Comparison of ENCODE assay signal across 8 mouse cellular contexts in the genomic region with DNA sequence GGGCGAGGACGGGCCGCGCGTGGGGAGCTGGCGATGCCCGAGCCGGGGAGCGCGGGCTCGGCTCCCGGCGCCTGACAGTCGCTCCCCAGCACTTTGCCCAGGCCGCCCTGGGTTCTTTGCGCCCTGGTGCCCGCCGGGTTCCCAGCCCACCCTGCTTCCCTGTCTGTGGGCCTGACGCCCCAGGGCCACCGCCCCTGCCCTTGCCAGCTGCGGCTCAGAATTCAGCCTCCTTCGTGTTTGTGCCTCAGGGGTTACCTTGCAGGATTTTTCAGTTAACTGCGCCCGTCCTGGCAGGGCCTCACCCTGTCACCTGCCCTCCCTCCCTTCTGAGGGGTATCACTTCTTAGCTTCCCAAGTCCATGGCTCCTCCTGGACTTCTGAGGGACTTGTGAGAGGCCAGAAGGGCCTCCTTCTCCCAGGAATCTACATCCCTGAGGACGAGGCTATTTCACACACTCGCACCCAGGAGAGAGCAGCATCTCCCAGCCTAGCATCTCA. TPM values are rescaled to one million over a fixed set of nuclear protein-coding genes. Genes with fewer than 3 reads are reported as not detected.
DNase-seq lines count a peak whose midpoint lies in the region; ATAC-seq and TF ChIP-seq lines count a peak whose summit lies in the region.

No protein-coding gene starts in this region.

- 7% methylated on average over 26 of the region's 26 CpGs for WGBS in cerebellum, adult 2 months
- WGBS in limb, embryonic 13.5 days, result 1% methylated on average over 24 of the region's 26 CpGs
- 2% methylated on average over 20 of the region's 26 CpGs for WGBS in stomach, embryonic 14.5 days

- H3K27ac ChIP-seq in cerebellum, adult 2 months (ENCODE audit: insufficient read depth, low read length), result no peak overlapping the region
- no peak overlapping the region for H3K27ac ChIP-seq in limb, embryonic 13.5 days
- no peak overlapping the region for H3K27ac ChIP-seq in stomach, embryonic 14.5 days (ENCODE audit: low read length)

- ATAC-seq in megakaryocyte, adult 5-6 weeks (ENCODE audit: poor library complexity, severe bottlenecking), result no peak
- no peak for ATAC-seq in limb, embryonic 13.5 days (ENCODE audit: low FRiP score, low read depth)
- ATAC-seq in stomach, embryonic 14.5 days (ENCODE audit: insufficient number of reproducible peaks, insufficient read depth, low FRiP score, low read depth), result no peak
- no peak for ATAC-seq in activated CD4-positive, CD25-positive, alpha-beta regulatory T cell, adult 4 months

- no peak for TF ChIP-seq POLR2A in cerebellum, adult 2 months (IDR thresholded peaks at IDR 0.05; ENCODE audit: borderline replicate concordance, insufficient read depth, low read length)

- no peak for TF ChIP-seq CTCF in cerebellum, adult 2 months (IDR thresholded peaks at IDR 0.05; ENCODE audit: borderline replicate concordance, insufficient read depth, low read depth, low read length)

- no peaks in the 10 kb centered on the region for H3K9me3 ChIP-seq in megakaryocyte, embryonic 14.5 days
- no peaks in the 10 kb centered on the region for H3K9me3 ChIP-seq in limb, embryonic 13.5 days
- H3K9me3 ChIP-seq in stomach, embryonic 14.5 days (ENCODE audit: control insufficient read depth, low read depth, low read length), result no peaks in the 10 kb centered on the region

- 0 out of 2 replicates have a peak, but pooled peaks cover 3% of the 10 kb centered on the region for H3K4me1 ChIP-seq in cerebellum, adult 2 months (ENCODE audit: control insufficient read depth, insufficient read depth, low read length)
- H3K4me1 ChIP-seq in megakaryocyte, embryonic 14.5 days, result peaks cover 63% of the 10 kb centered on the region
- peaks cover 19% of the 10 kb centered on the region for H3K4me1 ChIP-seq in limb, embryonic 13.5 days
- 0 out of 2 replicates have a peak, but pooled peaks cover 9% of the 10 kb centered on the region for H3K4me1 ChIP-seq in stomach, embryonic 14.5 days (ENCODE audit: control insufficient read depth, insufficient read depth, low read length)

- peaks cover 19% of the 10 kb centered on the region for H3K36me3 ChIP-seq in megakaryocyte, embryonic 14.5 days (replicated peaks; ENCODE audit: low read length)
- H3K36me3 ChIP-seq in limb, embryonic 13.5 days, result peaks cover 18% of the 10 kb centered on the region
- peaks cover 7% of the 10 kb centered on the region for H3K36me3 ChIP-seq in stomach, embryonic 14.5 days (ENCODE audit: control insufficient read depth, insufficient read depth, low read length)

- peak overlapping the region; percentile 69 for H3K9ac ChIP-seq in limb, embryonic 13.5 days
- H3K9ac ChIP-seq in stomach, embryonic 14.5 days (replicated peaks; ENCODE audit: low read depth, low read length), result no peak overlapping the region; the same call in 1 of the 2 replicates

- H3K4me2 ChIP-seq in limb, embryonic 13.5 days (replicated peaks), result peak overlapping the region; percentile 100
- H3K4me2 ChIP-seq in stomach, embryonic 14.5 days (replicated peaks; ENCODE audit: low read depth, low read length), result peak overlapping the region; percentile 100

- H3K27me3 ChIP-seq in cerebellum, adult 2 months (ENCODE audit: control insufficient read depth, insufficient read depth, low read length), result peaks cover 3% of the 10 kb centered on the region; the same call in 1 of the 2 replicates
- peaks cover 56% of the 10 kb centered on the region for H3K27me3 ChIP-seq in megakaryocyte, embryonic 14.5 days (replicated peaks)
- peaks cover 92% of the 10 kb centered on the region for H3K27me3 ChIP-seq in limb, embryonic 13.5 days
- H3K27me3 ChIP-seq in stomach, embryonic 14.5 days (ENCODE audit: control insufficient read depth, insufficient read depth, low read length), result peaks cover 28% of the 10 kb centered on the region

- peak overlapping the region; percentile 70 for H3K4me3 ChIP-seq in cerebellum, adult 2 months (replicated peaks; ENCODE audit: insufficient read depth, low read depth, low read length)
- H3K4me3 ChIP-seq in megakaryocyte, embryonic 14.5 days (replicated peaks), result peak overlapping the region; percentile 85
- H3K4me3 ChIP-seq in limb, embryonic 13.5 days, result peak overlapping the region; percentile 65
- H3K4me3 ChIP-seq in stomach, embryonic 14.5 days (ENCODE audit: low read depth, low read length), result peak overlapping the region; percentile 49

- DNase-seq in cerebellum, adult 2 months, result peak in 1 of 2 experiments; percentile 44
- no peak for DNase-seq in cerebellum, adult 9-10 months
- no peak for DNase-seq in embryo, embryonic 11 days

RNA-seq across cellular contexts. Expression of gene Chd5, which starts 0.9 kb away (rescaled TPM):
- 20.9 and 25.9 TPM in 2 replicates for polyA plus RNA-seq in cerebellum, adult 2 months (2012; rRNA removed)
- 1.7 and 4.2 TPM in 2 replicates for polyA plus RNA-seq in megakaryocyte, embryonic 14.5 days (2012; ENCODE audit: insufficient read depth, low replicate concordance)
- not detected in 2 replicates for total RNA-seq in megakaryocyte, adult 5-6 weeks (2015)
- 0.07 and 0.16 TPM in 2 replicates for total RNA-seq in megakaryocyte, adult 5-6 weeks (2017)
- polyA plus RNA-seq in limb, embryonic 13.5 days (2015; fragmentation: Nextera tagmentation; extraction: Ambion mirVana), result 0.34 and 0.40 TPM in 2 replicates
- polyA plus RNA-seq in stomach, embryonic 14.5 days (2014; fragmentation: Nextera tagmentation; extraction: Ambion mirVana), result 0.39 and 0.81 TPM in 2 replicates
- polyA plus RNA-seq in activated CD4-positive, CD25-positive, alpha-beta regulatory T cell, adult 4 months (2017; shearing (Covaris generic)), result under 1 TPM in 1 of 2 experiments, not detected in 1; 0.19 TPM

RNA-seq across cellular contexts. Expression of gene Rpl22, which starts 13.8 kb away (rescaled TPM):
- polyA plus RNA-seq in cerebellum, adult 2 months (2012; rRNA removed), result 162 and 187 TPM in 2 replicates
- polyA plus RNA-seq in megakaryocyte, embryonic 14.5 days (2012; ENCODE audit: insufficient read depth, low replicate concordance), result 2.6 and 82.5 TPM in 2 replicates
- total RNA-seq in megakaryocyte, adult 5-6 weeks (2015), result 968 and 1,019 TPM in 2 replicates
- 2,015 and 2,172 TPM in 2 replicates for total RNA-seq in megakaryocyte, adult 5-6 weeks (2017)
- 371 and 395 TPM in 2 replicates for polyA plus RNA-seq in limb, embryonic 13.5 days (2015; fragmentation: Nextera tagmentation; extraction: Ambion mirVana)
- polyA plus RNA-seq in stomach, embryonic 14.5 days (2014; fragmentation: Nextera tagmentation; extraction: Ambion mirVana), result 483 and 497 TPM in 2 replicates
- polyA plus RNA-seq in activated CD4-positive, CD25-positive, alpha-beta regulatory T cell, adult 4 months (2017; shearing (Covaris generic)), result 1,000 to 10,000 TPM; 1,059 to 1,071 TPM

RNA-seq across cellular contexts. Expression of gene Rnf207, which starts 20.5 kb away (rescaled TPM):
- polyA plus RNA-seq in cerebellum, adult 2 months (2012; rRNA removed), result 7.2 and 11.8 TPM in 2 replicates
- polyA plus RNA-seq in megakaryocyte, embryonic 14.5 days (2012; ENCODE audit: insufficient read depth, low replicate concordance), result 1.8 and 3.8 TPM in 2 replicates
- not detected in 2 replicates for total RNA-seq in megakaryocyte, adult 5-6 weeks (2015)
- not detected in 2 replicates for total RNA-seq in megakaryocyte, adult 5-6 weeks (2017)
- 0.32 and 0.34 TPM in 2 replicates for polyA plus RNA-seq in limb, embryonic 13.5 days (2015; fragmentation: Nextera tagmentation; extraction: Ambion mirVana)
- 1.00 and 1.1 TPM in 2 replicates for polyA plus RNA-seq in stomach, embryonic 14.5 days (2014; fragmentation: Nextera tagmentation; extraction: Ambion mirVana)
- polyA plus RNA-seq in activated CD4-positive, CD25-positive, alpha-beta regulatory T cell, adult 4 months (2017; shearing (Covaris generic)), result not detected

RNA-seq across cellular contexts. Expression of gene Icmt, which starts 42.3 kb away (rescaled TPM):
- 160 and 188 TPM in 2 replicates for polyA plus RNA-seq in cerebellum, adult 2 months (2012; rRNA removed)
- polyA plus RNA-seq in megakaryocyte, embryonic 14.5 days (2012; ENCODE audit: insufficient read depth, low replicate concordance), result 5.8 and 20.7 TPM in 2 replicates
- total RNA-seq in megakaryocyte, adult 5-6 weeks (2015), result 8.7 and 9.3 TPM in 2 replicates
- 9.7 and 11.9 TPM in 2 replicates for total RNA-seq in megakaryocyte, adult 5-6 weeks (2017)
- polyA plus RNA-seq in limb, embryonic 13.5 days (2015; fragmentation: Nextera tagmentation; extraction: Ambion mirVana), result 21.8 and 27.0 TPM in 2 replicates
- polyA plus RNA-seq in stomach, embryonic 14.5 days (2014; fragmentation: Nextera tagmentation; extraction: Ambion mirVana), result 20.2 and 22.6 TPM in 2 replicates
- polyA plus RNA-seq in activated CD4-positive, CD25-positive, alpha-beta regulatory T cell, adult 4 months (2017; shearing (Covaris generic)), result 1 to 10 TPM; 7.2 to 7.7 TPM

RNA-seq across cellular contexts. Expression of gene Hes3, which starts 47.9 kb away (rescaled TPM):
- 55.1 and 62.7 TPM in 2 replicates for polyA plus RNA-seq in cerebellum, adult 2 months (2012; rRNA removed)
- not detected in 2 replicates for polyA plus RNA-seq in megakaryocyte, embryonic 14.5 days (2012; ENCODE audit: insufficient read depth, low replicate concordance)
- not detected in 2 replicates for total RNA-seq in megakaryocyte, adult 5-6 weeks (2015)
- not detected in 2 replicates for total RNA-seq in megakaryocyte, adult 5-6 weeks (2017)
- not detected in 2 replicates for polyA plus RNA-seq in limb, embryonic 13.5 days (2015; fragmentation: Nextera tagmentation; extraction: Ambion mirVana)
- 0.43 TPM in 1 of 2 replicates, not detected in the other for polyA plus RNA-seq in stomach, embryonic 14.5 days (2014; fragmentation: Nextera tagmentation; extraction: Ambion mirVana)
- not detected for polyA plus RNA-seq in activated CD4-positive, CD25-positive, alpha-beta regulatory T cell, adult 4 months (2017; shearing (Covaris generic))
